In the genomic region with DNA sequence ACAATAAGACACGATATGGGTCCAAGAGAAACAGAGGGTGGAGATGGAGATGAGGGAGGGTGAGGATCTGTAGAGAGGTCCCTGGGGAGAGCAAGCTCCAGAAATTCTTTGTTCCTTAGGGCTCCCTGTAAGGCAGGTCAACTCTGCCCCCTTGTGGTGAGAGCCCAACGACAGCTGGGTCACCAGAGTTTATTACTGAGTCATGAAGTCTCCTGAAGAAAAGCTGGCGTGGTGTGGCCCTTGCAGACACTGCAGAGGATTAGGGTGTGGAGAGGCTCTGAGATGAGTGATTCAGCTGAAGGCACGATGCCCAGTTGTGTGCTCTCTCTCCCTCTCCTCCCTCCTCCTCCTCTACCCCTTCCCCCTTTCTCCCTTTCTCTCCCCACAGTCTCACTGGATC, we compare ENCODE assay signal across 8 mouse cellular contexts. TPM values are rescaled to one million over a fixed set of nuclear protein-coding genes. Genes with fewer than 3 reads are reported as not detected.
A peak's percentile ranks its signal among the peaks of the same experiment; 100 is the strongest.
DNase-seq lines count a peak whose midpoint lies in the region; ATAC-seq lines count a peak whose summit lies in the region.

No protein-coding gene starts in this region.

- H3K9ac ChIP-seq in heart, embryonic 11.5 days (ENCODE audit: low read depth, low read length) = no peak overlapping the region
- no peak overlapping the region for H3K9ac ChIP-seq in forebrain, embryonic 14.5 days (ENCODE audit: low read length)

- 10% methylated on average over 4 of the region's 4 CpGs for WGBS in heart, embryonic 11.5 days (ENCODE audit: insufficient replicate concordance)
- 3% methylated on average over 4 of the region's 4 CpGs for WGBS in forebrain, embryonic 14.5 days

- ATAC-seq in heart, embryonic 11.5 days (replicated peaks; ENCODE audit: insufficient number of reproducible peaks, low FRiP score, low TSS enrichment) = no peak
- 0 out of 2 replicates have a peak, but pooled peaks have one; percentile 42 for ATAC-seq in forebrain, embryonic 14.5 days

- peak; percentile 96 for DNase-seq in heart, adult 11 months
- DNase-seq in c-Kit-positive CD71-positive TER-119-negative erythroid progenitor cells, embryonic 14.5 days (ENCODE audit: low read depth) = peak; percentile 74
- DNase-seq in forebrain, embryonic 14.5 days (ENCODE audit: low spot score) = peak; percentile 84
- peak; percentile 91 for DNase-seq in heart, postnatal 4 days
- peak; percentile 88 to 93 for DNase-seq in left cerebral cortex, adult 18-20 months (ENCODE audit: low spot score in 2 of 2)
- DNase-seq in mesoderm, embryonic 11.5 days (ENCODE audit: low read depth, low spot score) = peak; percentile 87
- peak; percentile 50 to 62 for DNase-seq in spleen, postnatal 36 days (ENCODE audit: low spot score in 2 of 2)

- H3K9me3 ChIP-seq in heart, embryonic 11.5 days (replicated peaks; ENCODE audit: control insufficient read depth, low read length) = no peaks in the 10 kb centered on the region
- H3K9me3 ChIP-seq in forebrain, embryonic 14.5 days (replicated peaks; ENCODE audit: control insufficient read depth, low read length) = no peaks in the 10 kb centered on the region

- peaks cover 8% of the 10 kb centered on the region; the same call in 1 of the 2 replicates for H3K27me3 ChIP-seq in heart, embryonic 11.5 days (ENCODE audit: control insufficient read depth, insufficient read depth, low read length)
- no peaks in the 10 kb centered on the region for H3K27me3 ChIP-seq in forebrain, embryonic 14.5 days (replicated peaks; ENCODE audit: control insufficient read depth, insufficient read depth, low read length)

- no peaks in the 10 kb centered on the region for H3K4me1 ChIP-seq in heart, embryonic 11.5 days (ENCODE audit: control insufficient read depth, insufficient read depth, low read length)
- no peaks in the 10 kb centered on the region for H3K4me1 ChIP-seq in forebrain, embryonic 14.5 days (ENCODE audit: control insufficient read depth, insufficient read depth, low read length)

- no peaks in the 10 kb centered on the region for H3K36me3 ChIP-seq in heart, embryonic 11.5 days (ENCODE audit: control insufficient read depth, insufficient read depth, low read length)
- H3K36me3 ChIP-seq in forebrain, embryonic 14.5 days (ENCODE audit: control insufficient read depth, insufficient read depth, low read length) = no peaks in the 10 kb centered on the region

- no peak overlapping the region for H3K27ac ChIP-seq in heart, embryonic 11.5 days (ENCODE audit: low read depth, low read length)
- no peak overlapping the region for H3K27ac ChIP-seq in forebrain, embryonic 14.5 days (ENCODE audit: low read depth, low read length)

- H3K4me2 ChIP-seq in heart, embryonic 11.5 days = no peak overlapping the region
- H3K4me2 ChIP-seq in forebrain, embryonic 14.5 days (ENCODE audit: low read length) = no peak overlapping the region

- no peak overlapping the region for H3K4me3 ChIP-seq in heart, embryonic 11.5 days (ENCODE audit: low read depth, low read length)
- no peak overlapping the region for H3K4me3 ChIP-seq in forebrain, embryonic 14.5 days (ENCODE audit: low read depth, low read length)

RNA-seq across cellular contexts. Expression of a gene that starts 2.0 kb away (rescaled TPM):
- 0.31 TPM in 1 of 2 replicates, not detected in the other for polyA plus RNA-seq in heart, embryonic 11.5 days (2014; fragmentation: Nextera tagmentation; extraction: Ambion mirVana)
- not detected in 2 replicates for polyA plus RNA-seq in forebrain, embryonic 14.5 days (2014; fragmentation: Nextera tagmentation; extraction: Ambion mirVana)
- under 1 TPM in 1 of 2 experiments, not detected in 1; 0.29 TPM for total RNA-seq in heart, postnatal 4 days (2021)
- total RNA-seq in left cerebral cortex, adult 18-20 months (2021) = 1 to 10 TPM; 1.1 to 2.2 TPM

RNA-seq across cellular contexts. Expression of a gene that starts 22.2 kb away (rescaled TPM):
- not detected in 2 replicates for polyA plus RNA-seq in heart, embryonic 11.5 days (2014; fragmentation: Nextera tagmentation; extraction: Ambion mirVana)
- not detected in 2 replicates for polyA plus RNA-seq in forebrain, embryonic 14.5 days (2014; fragmentation: Nextera tagmentation; extraction: Ambion mirVana)
- total RNA-seq in heart, postnatal 4 days (2021) = not detected
- not detected for total RNA-seq in left cerebral cortex, adult 18-20 months (2021)

RNA-seq across cellular contexts. Expression of a gene that starts 39.8 kb away (rescaled TPM):
- not detected in 2 replicates for polyA plus RNA-seq in heart, embryonic 11.5 days (2014; fragmentation: Nextera tagmentation; extraction: Ambion mirVana)
- 0.16 TPM in 1 of 2 replicates, not detected in the other for polyA plus RNA-seq in forebrain, embryonic 14.5 days (2014; fragmentation: Nextera tagmentation; extraction: Ambion mirVana)
- total RNA-seq in heart, postnatal 4 days (2021) = not detected
- total RNA-seq in left cerebral cortex, adult 18-20 months (2021) = not detected

RNA-seq across cellular contexts. Expression of a gene that starts 50.1 kb away (rescaled TPM):
- polyA plus RNA-seq in heart, embryonic 11.5 days (2014; fragmentation: Nextera tagmentation; extraction: Ambion mirVana) = 47.9 and 58.5 TPM in 2 replicates
- 51.5 and 59.6 TPM in 2 replicates for polyA plus RNA-seq in forebrain, embryonic 14.5 days (2014; fragmentation: Nextera tagmentation; extraction: Ambion mirVana)
- total RNA-seq in heart, postnatal 4 days (2021) = 10 to 100 TPM; 84.4 to 91.9 TPM
- 100 to 1,000 TPM; 117 to 135 TPM for total RNA-seq in left cerebral cortex, adult 18-20 months (2021)
